Mouse (Mus musculus): ENCODE measurements around the gene 1700020N15Rik. TPM values are rescaled to one million over a fixed set of nuclear protein-coding genes. Genes with fewer than 3 reads are reported as not detected.

The 1700020N15Rik gene
- not detected in 2 replicates for polyA plus RNA-seq (2012; rRNA removed)

GRCm38 (mm10) chrX:69945000-69945399 is at the start of gene 1700020N15Rik:
Gene 1700020N15Rik, plus strand, starts transcription at chrX:69945300.

